Mouse (Mus musculus): Measurements from ENCODE around the gene Arhgap42. TPM values are rescaled to one million over a fixed set of nuclear protein-coding genes. Genes with fewer than 3 reads are reported as not detected.

The Arhgap42 gene
- polyA plus RNA-seq, 1 experiment from 2014 or later, result 8.1 TPM

GRCm38 (mm10) chr9:9142561-9142960 is 96.3 kb downstream of the Arhgap42 start:
- H3K36me3 ChIP-seq (replicated peaks), result no peaks in the 10 kb centered on the region
- H3K4me1 ChIP-seq (replicated peaks), result no peaks in the 10 kb centered on the region
- no peak overlapping the region for H3K27ac ChIP-seq (replicated peaks)
- no peaks in the 10 kb centered on the region for H3K27me3 ChIP-seq
- no peak overlapping the region for H3K4me2 ChIP-seq
- H3K9ac ChIP-seq, result no peak overlapping the region
- no peaks in the 10 kb centered on the region for H3K9me3 ChIP-seq (replicated peaks)
- no peak for ATAC-seq (ENCODE audit: insufficient read depth)
- no peak overlapping the region for H3K4me3 ChIP-seq (replicated peaks)
- WGBS (ENCODE audit: insufficient replicate concordance), result 55% methylated on average over 7 of the region's 7 CpGs

- Histone ChIP-seq H3K27ac (replicated peaks) (no peak overlapping the region), H3K4me1 (replicated peaks) (no peaks in the 10 kb centered on the region), H3K36me3 (replicated peaks) (no peaks in the 10 kb centered on the region), H3K9ac (no peak overlapping the region), H3K4me2 (no peak overlapping the region), H3K9me3 (replicated peaks) (no peaks in the 10 kb centered on the region), H3K4me3 (replicated peaks) (no peak overlapping the region), H3K27me3 (no peaks in the 10 kb centered on the region)
- 34% methylated on average over 1 of the region's 1 CpGs for WGBS (ENCODE audit: insufficient replicate concordance)
- ATAC-seq (ENCODE audit: insufficient read depth), result no peak
Observed at GRCm38 (mm10) chr9:9142144-9142543, 96.8 kb downstream of the Arhgap42 start.

DNA sequence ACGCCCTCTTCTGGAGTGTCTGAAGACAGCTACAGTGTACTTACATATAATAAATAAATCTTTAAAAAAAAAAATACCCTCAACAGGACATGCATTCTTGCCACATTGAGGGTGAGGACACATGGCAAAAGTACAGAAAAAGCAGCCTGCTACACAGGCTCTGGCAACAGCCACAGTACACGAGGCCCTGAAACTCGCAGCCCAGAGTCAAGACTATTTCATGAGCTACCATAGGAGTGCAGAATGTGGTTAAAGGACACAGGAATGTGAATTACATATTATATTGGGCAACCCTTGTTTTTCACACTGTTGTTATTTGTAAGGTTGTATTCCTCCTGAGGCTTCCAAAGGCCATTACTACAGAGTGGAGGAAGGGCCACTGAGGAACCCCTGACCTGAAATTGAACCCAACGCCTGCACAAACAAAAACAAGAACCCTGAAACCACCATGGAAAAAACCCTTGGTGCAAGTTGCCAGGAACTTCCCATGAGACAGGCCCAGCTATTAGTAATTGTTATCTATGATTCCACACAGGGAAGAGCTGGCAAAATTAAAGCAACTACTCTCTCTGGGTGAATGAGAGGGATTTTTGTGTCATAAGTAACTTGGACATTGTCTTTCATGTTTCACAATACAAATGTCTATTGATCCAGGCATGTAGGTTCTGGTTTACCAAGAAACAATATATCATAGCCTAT is 109.8 kb downstream of the Arhgap42 start:
- no peaks in the 10 kb centered on the region for H3K36me3 ChIP-seq (replicated peaks)
- no peak overlapping the region for H3K4me2 ChIP-seq
- 61% methylated on average over 4 of the region's 4 CpGs for WGBS (ENCODE audit: insufficient replicate concordance)
- no peak overlapping the region for H3K9ac ChIP-seq
- no peaks in the 10 kb centered on the region for H3K9me3 ChIP-seq (replicated peaks)
- no peaks in the 10 kb centered on the region for H3K27me3 ChIP-seq
- no peaks in the 10 kb centered on the region for H3K4me1 ChIP-seq (replicated peaks)
- ATAC-seq (ENCODE audit: insufficient read depth), result no peak
- H3K4me3 ChIP-seq (replicated peaks), result no peak overlapping the region
- no peak overlapping the region for H3K27ac ChIP-seq (replicated peaks)

GRCm38 (mm10) chr9:9127041-9127755 is 111.7 kb downstream of the Arhgap42 start:
- no peaks in the 10 kb centered on the region for H3K9me3 ChIP-seq (replicated peaks)
- no peak overlapping the region for H3K27ac ChIP-seq (replicated peaks)
- H3K27me3 ChIP-seq, result no peaks in the 10 kb centered on the region
- no peak overlapping the region for H3K4me3 ChIP-seq (replicated peaks)
- H3K36me3 ChIP-seq (replicated peaks), result no peaks in the 10 kb centered on the region
- no peak overlapping the region for H3K4me2 ChIP-seq
- no peak for ATAC-seq (ENCODE audit: insufficient read depth)
- no peak overlapping the region for H3K9ac ChIP-seq
- no peaks in the 10 kb centered on the region for H3K4me1 ChIP-seq (replicated peaks)
- 51% methylated on average over 4 of the region's 4 CpGs for WGBS (ENCODE audit: insufficient replicate concordance)

DNA sequence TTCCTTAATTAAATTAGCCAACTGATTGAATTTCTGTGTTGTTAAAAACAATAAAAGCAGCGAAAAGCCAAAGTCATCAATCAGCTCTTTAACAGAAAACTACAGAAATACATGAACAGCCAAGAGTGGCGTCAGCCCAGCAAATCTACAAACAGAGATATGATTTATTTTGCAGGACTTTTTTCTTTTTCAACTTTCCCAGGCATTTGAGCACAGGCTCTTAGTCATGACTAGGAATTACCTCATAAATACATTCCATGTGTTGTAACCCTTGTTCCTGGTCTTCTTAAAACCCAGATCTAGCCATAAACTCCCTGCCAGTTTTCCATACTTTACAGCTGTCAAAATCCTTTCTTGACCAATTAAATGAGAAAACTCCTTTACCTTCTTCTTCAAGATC is 114.7 kb downstream of the Arhgap42 start:
- 62% methylated on average over 2 of the region's 2 CpGs for WGBS (ENCODE audit: insufficient replicate concordance)
- H3K4me1 ChIP-seq (replicated peaks), result no peaks in the 10 kb centered on the region

DNA sequence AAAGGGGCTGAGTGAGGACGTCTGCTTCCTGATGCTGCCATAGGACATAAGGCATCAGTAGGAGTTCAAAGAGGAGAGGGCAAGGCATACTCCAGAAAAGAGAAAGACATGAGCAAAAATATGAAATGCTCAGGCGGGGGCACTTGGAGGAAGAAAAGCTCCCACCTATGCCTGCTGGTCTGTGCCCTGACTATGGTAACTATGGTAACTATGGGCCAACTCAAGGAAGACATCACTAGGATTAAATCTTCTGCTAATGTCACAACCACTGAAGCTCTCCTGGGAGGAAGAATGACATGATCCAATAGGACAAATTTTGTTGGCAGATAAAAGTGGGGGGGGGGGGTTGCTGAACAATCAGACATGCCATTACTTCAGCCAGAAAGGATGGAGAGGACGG is 124.6 kb downstream of the Arhgap42 start:
- H3K4me1 ChIP-seq (replicated peaks), result no peaks in the 10 kb centered on the region
- ATAC-seq (ENCODE audit: insufficient read depth), result no peak
- no peaks in the 10 kb centered on the region for H3K9me3 ChIP-seq (replicated peaks)
- H3K4me3 ChIP-seq (replicated peaks), result no peak overlapping the region
- 44% methylated on average over 3 of the region's 3 CpGs for WGBS (ENCODE audit: insufficient replicate concordance)
- H3K27ac ChIP-seq (replicated peaks), result no peak overlapping the region
- H3K27me3 ChIP-seq, result no peaks in the 10 kb centered on the region
- H3K9ac ChIP-seq, result no peak overlapping the region
- no peak overlapping the region for H3K4me2 ChIP-seq
- H3K36me3 ChIP-seq (replicated peaks), result no peaks in the 10 kb centered on the region

More for the DNA sequence above, 114.7 kb downstream of the Arhgap42 start:
- H3K4me2 ChIP-seq, result no peak overlapping the region
- H3K4me3 ChIP-seq (replicated peaks), result no peak overlapping the region
- H3K36me3 ChIP-seq (replicated peaks), result no peaks in the 10 kb centered on the region
- ATAC-seq (ENCODE audit: insufficient read depth), result no peak
- no peaks in the 10 kb centered on the region for H3K9me3 ChIP-seq (replicated peaks)
- no peak overlapping the region for H3K9ac ChIP-seq
- H3K27me3 ChIP-seq, result no peaks in the 10 kb centered on the region
- H3K27ac ChIP-seq (replicated peaks), result no peak overlapping the region

- no peak overlapping the region for H3K27ac ChIP-seq (replicated peaks)
- H3K9ac ChIP-seq, result no peak overlapping the region
- no peaks in the 10 kb centered on the region for H3K27me3 ChIP-seq
- no peak overlapping the region for H3K4me2 ChIP-seq
- ATAC-seq (ENCODE audit: insufficient read depth), result no peak
- H3K4me1 ChIP-seq (replicated peaks), result no peaks in the 10 kb centered on the region
- no peak overlapping the region for H3K4me3 ChIP-seq (replicated peaks)
- H3K36me3 ChIP-seq (replicated peaks), result no peaks in the 10 kb centered on the region
- 42% methylated on average over 1 of the region's 1 CpGs for WGBS (ENCODE audit: insufficient replicate concordance)
- no peaks in the 10 kb centered on the region for H3K9me3 ChIP-seq (replicated peaks)
Observed at GRCm38 (mm10) chr9:9113847-9114246, 125.1 kb downstream of the Arhgap42 start.

- H3K36me3 ChIP-seq (replicated peaks), result no peaks in the 10 kb centered on the region
- H3K27me3 ChIP-seq, result no peaks in the 10 kb centered on the region
- H3K4me1 ChIP-seq (replicated peaks), result no peaks in the 10 kb centered on the region
- H3K4me2 ChIP-seq, result no peak overlapping the region
- WGBS (ENCODE audit: insufficient replicate concordance), result 48% methylated on average over 4 of the region's 4 CpGs
- no peaks in the 10 kb centered on the region for H3K9me3 ChIP-seq (replicated peaks)
- H3K4me3 ChIP-seq (replicated peaks), result no peak overlapping the region
- H3K9ac ChIP-seq, result no peak overlapping the region
- ATAC-seq (ENCODE audit: insufficient read depth), result no peak
- H3K27ac ChIP-seq (replicated peaks), result no peak overlapping the region
Observed at GRCm38 (mm10) chr9:9112921-9113320, 126.0 kb downstream of the Arhgap42 start.

GRCm38 (mm10) chr9:9107697-9108096 is 131.2 kb downstream of the Arhgap42 start:
- Histone ChIP-seq H3K9ac (no peak overlapping the region), H3K4me1 (replicated peaks) (no peaks in the 10 kb centered on the region), H3K36me3 (replicated peaks) (no peaks in the 10 kb centered on the region), H3K27me3 (no peaks in the 10 kb centered on the region), H3K27ac (replicated peaks) (no peak overlapping the region), H3K4me2 (no peak overlapping the region), H3K4me3 (replicated peaks) (no peak overlapping the region), H3K9me3 (replicated peaks) (no peaks in the 10 kb centered on the region)
- no peak for ATAC-seq (ENCODE audit: insufficient read depth)

- H3K4me1 ChIP-seq (replicated peaks), result no peaks in the 10 kb centered on the region
- H3K27ac ChIP-seq (replicated peaks), result no peak overlapping the region
- WGBS (ENCODE audit: insufficient replicate concordance), result 59% methylated on average over 3 of the region's 3 CpGs
- no peak overlapping the region for H3K4me3 ChIP-seq (replicated peaks)
- no peaks in the 10 kb centered on the region for H3K27me3 ChIP-seq
- ATAC-seq (ENCODE audit: insufficient read depth), result no peak
- no peaks in the 10 kb centered on the region for H3K36me3 ChIP-seq (replicated peaks)
- no peak overlapping the region for H3K4me2 ChIP-seq
- H3K9ac ChIP-seq, result no peak overlapping the region
- no peaks in the 10 kb centered on the region for H3K9me3 ChIP-seq (replicated peaks)
Observed at GRCm38 (mm10) chr9:9104761-9105160, 134.1 kb downstream of the Arhgap42 start.

- H3K4me2 ChIP-seq, result no peak overlapping the region
- no peak for ATAC-seq (ENCODE audit: insufficient read depth)
- H3K9ac ChIP-seq, result no peak overlapping the region
- H3K4me3 ChIP-seq (replicated peaks), result no peak overlapping the region
- no peaks in the 10 kb centered on the region for H3K27me3 ChIP-seq
- WGBS (ENCODE audit: insufficient replicate concordance), result 67% methylated on average over 2 of the region's 2 CpGs
- H3K36me3 ChIP-seq (replicated peaks), result no peaks in the 10 kb centered on the region
- H3K4me1 ChIP-seq (replicated peaks), result no peaks in the 10 kb centered on the region
- H3K27ac ChIP-seq (replicated peaks), result no peak overlapping the region
- no peaks in the 10 kb centered on the region for H3K9me3 ChIP-seq (replicated peaks)
Observed at GRCm38 (mm10) chr9:9102158-9102514, 136.8 kb downstream of the Arhgap42 start.

Measured in liver, embryonic 15.5 days (tissue).